Mouse (Mus musculus) left cerebral cortex, postnatal 36 days (tissue): ENCODE data around the gene Abat. TPM values are rescaled to one million over a fixed set of nuclear protein-coding genes. Genes with fewer than 3 reads are reported as not detected.

Experiments
- DNase-seq, 2 experiments: peaks; one replicate each; pipeline ENCODE4 v3.0.0; 2021 to 2022; ENCODE audit warnings: low spot score in 2 of 2, mixed read lengths in 1 of 2
- intact Hi-C: fragments of 180-260 bp; cut with DNase I; formaldehyde crosslinking; loops from one replicate; pipeline ENCODE4 v1.15.1; 2025
- total RNA-seq, 2 experiments: library from RNA; stranded (reverse); gene quantifications; 2 replicates each; pipeline ENCODE4 v1.2.3; 2021

Abat gene
- total RNA-seq, 2 experiments from 2014 or later = 155 to 158 TPM

DNA sequence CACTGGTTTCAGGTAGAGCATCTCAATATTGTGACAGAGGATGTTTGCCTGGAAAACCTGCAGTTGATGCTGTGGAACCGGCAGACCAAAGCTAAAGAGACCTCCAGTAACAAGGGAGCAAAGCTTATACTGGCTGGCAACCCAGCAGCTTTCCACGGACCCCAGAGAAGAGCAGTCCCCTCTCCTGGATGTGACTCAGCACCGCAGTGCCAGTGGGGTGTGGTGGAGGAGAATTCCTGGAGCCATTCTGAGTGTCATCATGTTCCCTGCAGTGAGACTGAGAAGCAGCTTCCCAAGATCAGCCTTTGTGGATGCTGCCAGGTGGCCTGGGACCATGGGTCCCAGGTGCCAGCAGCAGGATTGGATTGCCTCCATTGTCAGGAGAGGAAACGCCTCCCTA is 99.8 kb downstream of the Abat start:
- no peak for DNase-seq
- intact Hi-C loops = no loop called here

- DNase-seq = no peak
- intact Hi-C loops = no loop called here
These were observed 100.2 kb downstream of the Abat start for GRCm38 (mm10) chr16:8613447-8613846.

GRCm38 (mm10) chr16:8619659-8620314 is 106.6 kb downstream of the Abat start:
- no peak for DNase-seq
- intact Hi-C loops = no loop called here

DNA sequence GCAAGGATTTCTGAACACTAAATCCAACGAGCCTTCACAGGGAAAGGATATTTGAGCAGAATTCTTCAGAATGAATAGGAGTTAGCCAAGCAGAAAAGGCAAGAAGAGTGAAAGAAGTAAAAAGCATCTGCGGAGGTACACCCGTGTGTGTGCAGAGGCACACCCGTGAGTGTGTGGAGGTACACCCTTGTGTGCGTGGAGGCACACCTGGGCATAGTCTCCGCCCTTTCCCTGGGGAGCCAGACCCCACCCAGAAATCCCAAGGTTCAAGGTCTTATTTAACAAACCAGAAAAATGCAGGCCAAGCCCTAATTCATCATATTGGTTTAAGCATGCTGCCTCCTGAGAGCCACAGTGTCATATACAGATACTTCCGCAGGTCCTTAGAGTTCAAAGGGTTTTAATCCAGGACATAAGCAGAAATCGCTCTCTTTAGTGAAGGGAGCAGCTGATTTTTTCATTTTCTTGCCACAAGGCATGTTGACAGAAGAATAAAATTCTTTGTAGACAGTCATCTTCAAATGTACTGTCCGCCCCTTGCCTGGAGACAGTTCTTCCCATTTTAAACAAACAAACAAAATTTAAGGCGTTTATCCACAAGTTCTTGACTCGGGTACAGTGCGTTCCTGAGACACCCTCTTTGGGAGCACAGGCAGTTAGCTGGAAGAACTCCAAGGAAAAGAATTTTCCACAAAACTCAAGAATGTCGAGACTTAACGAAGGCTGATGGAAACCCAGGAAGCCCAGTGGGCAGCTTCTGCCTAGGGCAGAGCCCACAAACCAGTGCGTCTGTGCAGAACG is 107.3 kb downstream of the Abat start:
- DNase-seq = no peak

GRCm38 (mm10) chr16:8630419-8630818 is 117.2 kb downstream of the Abat start:
- intact Hi-C loops = no loop called here
- no peak for DNase-seq

More for the DNA sequence above, 107.3 kb downstream of the Abat start:
- intact Hi-C loops = no loop called here

DNA sequence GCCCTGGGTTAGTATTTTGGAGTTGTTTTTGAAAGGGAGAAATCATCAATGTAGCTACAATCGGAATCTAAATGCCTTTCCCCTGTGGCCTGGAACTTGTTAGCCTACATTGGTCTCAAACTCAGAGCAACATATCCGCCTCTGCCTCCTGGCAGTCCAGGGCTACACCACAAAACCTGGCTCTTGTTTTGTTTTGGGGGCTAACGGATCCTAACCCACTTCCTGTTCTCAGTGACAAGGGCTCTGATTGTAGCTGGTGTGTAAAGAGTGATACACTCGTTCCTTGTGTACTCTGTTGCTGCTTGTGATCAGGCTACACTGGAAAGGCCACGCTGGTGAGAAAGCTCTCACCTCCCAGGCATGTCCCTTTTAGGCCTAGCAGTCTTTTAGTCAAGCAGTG is 118.2 kb downstream of the Abat start:
- intact Hi-C loops = no loop called here
- DNase-seq = no peak

DNA sequence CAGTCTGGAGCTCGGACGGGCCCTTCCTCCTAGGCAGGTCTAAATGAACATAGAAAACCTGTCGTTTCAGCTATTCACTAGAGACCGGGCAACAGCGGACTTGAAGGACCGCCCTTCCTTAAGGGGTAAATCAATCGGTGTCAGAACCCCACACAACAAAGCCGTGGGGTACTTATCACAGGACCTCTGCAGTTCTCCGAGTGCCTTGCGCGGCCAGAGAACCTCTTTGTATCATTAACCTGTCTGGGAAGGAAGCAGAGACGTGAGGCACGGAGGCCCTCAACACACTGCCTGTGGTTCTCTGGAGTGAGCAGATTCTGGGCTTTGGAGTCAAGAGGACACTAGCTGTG is 123.6 kb downstream of the Abat start:
- intact Hi-C loops = loop anchor here (5.0 kb wide), 2 partner anchors 35 to 125 kb away; partner anchors contain the start of genes Abat and Carhsp1
- no peak for DNase-seq

- peak; percentile 91 for DNase-seq
- intact Hi-C loops = loop anchor here (5.0 kb wide), 2 partner anchors 35 to 125 kb away; partner anchors contain the start of genes Abat and Carhsp1
These were observed 124.2 kb downstream of the Abat start, which contains the start of the genes Pmm2 and Tmem186 for GRCm38 (mm10) chr16:8637217-8638051. Gene Pmm2 (plus strand): TSS chr16:8637674. Gene Tmem186 (minus strand): TSS chr16:8637712.

GRCm38 (mm10) chr16:8638131-8638530 is 124.9 kb downstream of the Abat start:
- DNase-seq = no peak
- intact Hi-C loops = loop anchor here (5.0 kb wide), 2 partner anchors 34 to 126 kb away; partner anchors contain the start of genes Abat and Carhsp1

DNA sequence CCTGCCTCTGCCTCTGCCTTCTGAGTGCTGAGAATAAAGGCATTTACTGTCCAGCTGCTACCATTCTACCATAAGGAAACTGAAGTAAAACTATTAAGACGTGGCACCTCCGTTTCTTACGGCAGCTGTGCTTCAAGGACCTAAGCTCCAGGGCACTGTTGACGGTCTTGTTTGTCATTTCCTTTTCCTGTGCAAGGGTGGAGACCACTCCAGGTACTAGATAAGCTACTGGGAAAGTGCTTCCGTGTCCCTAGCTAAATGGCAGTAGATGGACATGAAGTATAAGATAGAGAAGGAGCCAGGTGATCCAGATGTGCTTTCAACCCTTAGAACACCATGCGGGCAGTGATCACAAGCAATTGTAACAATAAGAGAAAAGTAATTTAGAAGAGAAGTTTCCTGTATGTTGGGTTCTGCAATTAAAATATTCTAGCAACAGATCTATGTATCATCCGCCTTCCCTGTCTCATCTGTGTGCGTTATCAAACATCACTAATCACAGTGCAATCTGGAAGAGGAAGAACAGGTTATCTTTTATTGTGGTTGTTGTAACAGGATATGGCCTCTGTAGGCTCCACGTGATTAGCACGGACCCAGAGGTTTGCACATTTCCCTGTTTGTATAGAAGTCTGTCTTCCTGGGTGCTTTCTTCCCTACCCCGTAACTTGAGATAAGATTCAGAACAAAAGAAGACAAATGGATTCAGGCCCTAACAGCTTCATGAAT is 126.4 kb downstream of the Abat start:
- no peak for DNase-seq
- intact Hi-C loops = loop anchor here (5.0 kb wide), 2 partner anchors 33 to 127 kb away; partner anchors contain the start of genes Abat and Carhsp1

- peak in 1 of 2 experiments; percentile 30 for DNase-seq
- intact Hi-C loops = no loop called here
These were observed 130.6 kb downstream of the Abat start for GRCm38 (mm10) chr16:8643855-8644254.

GRCm38 (mm10) chr16:8645546-8645945 is 132.3 kb downstream of the Abat start:
- intact Hi-C loops = no loop called here
- DNase-seq = no peak

- intact Hi-C loops = no loop called here
- no peak for DNase-seq
These were observed 136.8 kb downstream of the Abat start for GRCm38 (mm10) chr16:8650007-8650406.

DNA sequence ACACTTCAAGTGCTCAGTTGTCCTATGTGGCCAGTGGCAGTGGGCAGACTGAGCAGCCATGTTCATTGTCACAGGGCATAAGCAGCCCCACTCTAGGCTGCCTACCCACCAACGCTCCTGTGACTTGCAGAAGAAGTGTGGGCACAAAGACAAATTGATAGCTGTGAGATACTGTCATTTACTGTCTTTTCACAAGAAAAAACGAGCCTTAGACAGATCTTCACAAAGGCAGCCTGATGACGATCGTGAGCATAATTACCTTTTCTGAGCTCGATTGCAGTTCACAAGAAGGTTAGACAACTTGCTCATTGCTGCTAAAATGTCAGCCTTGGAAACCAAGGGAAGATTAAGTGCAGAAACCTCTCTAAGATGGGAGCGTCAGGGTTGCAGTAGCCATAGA is 141.9 kb downstream of the Abat start:
- no peak for DNase-seq
- intact Hi-C loops = no loop called here

GRCm38 (mm10) chr16:8655599-8655998 is 142.4 kb downstream of the Abat start:
- no peak for DNase-seq
- intact Hi-C loops = no loop called here

- intact Hi-C loops = no loop called here
- DNase-seq = no peak
These were observed 143.0 kb downstream of the Abat start for GRCm38 (mm10) chr16:8656256-8656655.

GRCm38 (mm10) chr16:8658349-8658748 is 145.1 kb downstream of the Abat start:
- DNase-seq = no peak
- intact Hi-C loops = no loop called here

DNA sequence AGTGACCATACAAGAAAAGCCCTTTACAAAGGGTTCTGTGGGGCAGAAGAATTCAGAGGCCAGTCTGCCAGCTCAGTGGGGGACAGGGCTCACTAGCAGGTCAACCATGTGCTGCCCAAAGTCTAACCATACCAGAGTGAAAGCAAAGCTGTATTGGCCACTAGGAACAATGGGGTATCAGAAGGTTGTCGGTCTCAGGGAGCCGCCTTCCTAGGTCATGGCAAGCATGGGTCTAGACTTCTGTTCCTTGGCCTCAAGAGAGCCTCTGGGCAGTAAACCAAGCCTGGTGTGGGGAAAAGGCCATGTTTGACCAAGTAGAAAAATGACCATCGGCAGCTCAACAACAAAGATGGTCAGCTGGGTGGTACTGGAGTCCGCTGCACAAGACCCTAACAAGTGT is 145.5 kb downstream of the Abat start:
- no peak for DNase-seq
- intact Hi-C loops = no loop called here

DNA sequence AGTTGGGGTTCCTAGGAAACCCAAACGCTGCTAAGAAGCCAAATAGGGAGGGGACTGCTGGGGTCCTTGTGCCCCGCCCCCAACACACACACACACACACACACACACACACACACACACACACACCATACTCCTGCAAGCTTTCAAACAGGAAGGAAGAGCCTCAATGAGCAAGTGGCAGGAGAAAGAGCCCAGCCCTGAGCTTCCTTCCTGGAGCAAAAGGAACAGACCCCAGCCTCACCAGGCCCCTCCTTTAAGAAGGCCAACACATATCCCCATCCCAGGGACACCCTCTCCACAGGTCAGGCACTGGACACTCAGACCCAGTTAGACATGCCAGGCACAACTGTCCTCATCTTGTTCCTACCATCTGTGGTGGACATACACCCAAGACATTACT is 149.8 kb downstream of the Abat start:
- intact Hi-C loops = no loop called here
- DNase-seq = no peak
